Mouse (Mus musculus): ENCODE measurements around the gene Fgf11.

DNA sequence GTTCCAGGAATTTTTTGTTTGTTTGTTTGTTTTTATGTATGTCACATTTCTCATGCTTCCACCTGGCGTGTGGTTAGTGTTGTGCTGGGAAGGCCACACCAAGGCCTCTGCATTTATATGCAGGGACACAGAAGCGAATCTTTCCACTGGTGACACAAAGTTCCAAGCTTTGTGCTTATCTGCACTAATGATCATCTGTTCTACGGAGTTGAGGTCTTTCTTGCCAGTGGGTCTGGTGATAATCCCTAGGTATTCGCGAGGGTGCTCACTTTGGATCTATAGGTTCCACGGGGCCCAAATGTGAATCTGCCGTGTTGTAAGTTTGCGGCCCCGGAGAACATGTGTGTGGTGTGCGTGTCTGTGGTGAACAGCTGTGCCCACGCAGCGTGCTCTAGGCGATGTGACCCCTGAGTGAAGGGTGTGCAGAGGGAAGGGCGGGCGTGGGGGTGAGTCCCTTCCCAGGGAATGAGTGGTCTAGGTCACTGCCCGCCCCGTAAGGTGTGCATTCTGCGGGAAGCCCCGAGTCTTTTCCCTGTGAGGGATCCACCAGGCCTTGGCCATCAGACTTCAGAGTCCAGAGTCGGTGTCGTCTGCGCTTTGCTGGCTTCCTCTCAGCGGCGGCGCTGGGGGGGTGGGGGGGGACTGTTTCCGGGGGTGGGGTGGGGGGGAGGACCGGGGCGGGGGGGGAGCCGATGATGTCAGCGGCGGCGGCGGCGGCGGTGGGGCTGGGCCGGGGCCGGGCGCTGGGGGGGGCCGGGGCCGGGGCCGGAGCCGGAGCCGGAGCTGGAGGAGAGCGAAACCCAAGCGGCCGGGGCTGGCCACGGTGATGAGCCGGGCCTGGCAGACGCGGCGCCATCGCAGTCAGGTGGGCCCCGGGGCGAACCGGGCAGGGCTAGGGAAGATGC lies 36.2 kb downstream of the Fgf11 start, which contains the start of gene Zbtb4:
- no peak for TF ChIP-seq CTCF (IDR thresholded peaks at IDR 0.05; ENCODE audit: extremely low read depth, insufficient read length, insufficient replicate concordance, low read depth, low read length)
- TF ChIP-seq POLR2A (IDR thresholded peaks at IDR 0.05; ENCODE audit: low read depth, low read length): no peak

Data from small intestine, adult 2 months (tissue).